Mouse (Mus musculus) bone marrow macrophage, adult 2 months (primary cell): ENCODE results near the gene Tlk2. TPM values are rescaled to one million over a fixed set of nuclear protein-coding genes. Genes with fewer than 3 reads are reported as not detected.
A peak's percentile ranks its signal among the peaks of the same experiment; 100 is the strongest.

Source experiments
- H3K27ac ChIP-seq: 2 replicates; pipeline ENCODE4 v1.5.1; 2012; ENCODE audit warnings: low read depth, low read length; ENCODE audit not compliant: insufficient read depth
- H3K4me1 ChIP-seq: 2 replicates; pipeline ENCODE4 v1.6.1; 2012; ENCODE audit warnings: low read length; ENCODE audit not compliant: control insufficient read depth, insufficient read depth
- H3K4me3 ChIP-seq: 2 replicates; pipeline ENCODE4 v1.5.1; 2012; ENCODE audit warnings: mild to moderate bottlenecking, low read length, moderate library complexity; ENCODE audit not compliant: insufficient read depth
- CTCF ChIP-seq: IDR thresholded peaks from 2 replicates; pipeline ENCODE4 v1.5.1; 2012; ENCODE audit warnings: low read depth, mild to moderate bottlenecking, low read length, moderate library complexity
- POLR2A ChIP-seq: IDR thresholded peaks from 2 replicates; pipeline ENCODE4 v1.6.1; 2012; ENCODE audit warnings: mild to moderate bottlenecking, low read depth, low read length, borderline replicate concordance
- polyA plus RNA-seq: library from polyadenylated mRNA; stranded (reverse); fragments of >200 nt; gene quantifications from 2 replicates; pipeline ENCODE4 v1.2.4, GENCODE M21; 2012; ENCODE audit not compliant: missing spikeins, insufficient read depth, insufficient read length

Tlk2 gene
- polyA plus RNA-seq, 1 experiment = 35.3 TPM

GRCm38 (mm10) chr11:105331129-105331528 is 152.5 kb downstream of the Tlk2 start:
- no peak overlapping the region for H3K4me3 ChIP-seq
- H3K27ac ChIP-seq = no peak overlapping the region
- TF ChIP-seq CTCF (no peak), POLR2A (no peak)
- no peaks in the 10 kb centered on the region for H3K4me1 ChIP-seq

GRCm38 (mm10) chr11:105331732-105332131 is 153.1 kb downstream of the Tlk2 start:
- no peaks in the 10 kb centered on the region for H3K4me1 ChIP-seq
- TF ChIP-seq CTCF = no peak
- no peak for TF ChIP-seq POLR2A
- no peak overlapping the region for H3K4me3 ChIP-seq
- H3K27ac ChIP-seq = no peak overlapping the region

GRCm38 (mm10) chr11:105332468-105332867 is 153.9 kb downstream of the Tlk2 start:
- TF ChIP-seq CTCF (peak; percentile 38; the same call in 1 of the 2 replicates), POLR2A (no peak)
- no peaks in the 10 kb centered on the region for H3K4me1 ChIP-seq
- no peak overlapping the region for H3K27ac ChIP-seq
- H3K4me3 ChIP-seq = no peak overlapping the region

Other genes starting within 250 kb of the Tlk2 start
- not detected in 2 replicates for gene Efcab3, start 115.2 kb upstream of the Tlk2 start, polyA plus RNA-seq
- gene Mettl2, start 52.4 kb upstream of the Tlk2 start, polyA plus RNA-seq = 13.6 and 14.5 TPM in 2 replicates
- not detected in 2 replicates for gene Gm10842, start 31.9 kb upstream of the Tlk2 start, polyA plus RNA-seq
- gene Mrc2, start 113.8 kb downstream of the Tlk2 start, polyA plus RNA-seq = 0.40 and 0.50 TPM in 2 replicates